Mouse (Mus musculus): ENCODE data around the gene Fam71b. TPM values are rescaled to one million over a fixed set of nuclear protein-coding genes. Genes with fewer than 3 reads are reported as not detected.

Gene Fam71b
- polyA plus RNA-seq, 1 experiment, result 1.2 TPM

DNA sequence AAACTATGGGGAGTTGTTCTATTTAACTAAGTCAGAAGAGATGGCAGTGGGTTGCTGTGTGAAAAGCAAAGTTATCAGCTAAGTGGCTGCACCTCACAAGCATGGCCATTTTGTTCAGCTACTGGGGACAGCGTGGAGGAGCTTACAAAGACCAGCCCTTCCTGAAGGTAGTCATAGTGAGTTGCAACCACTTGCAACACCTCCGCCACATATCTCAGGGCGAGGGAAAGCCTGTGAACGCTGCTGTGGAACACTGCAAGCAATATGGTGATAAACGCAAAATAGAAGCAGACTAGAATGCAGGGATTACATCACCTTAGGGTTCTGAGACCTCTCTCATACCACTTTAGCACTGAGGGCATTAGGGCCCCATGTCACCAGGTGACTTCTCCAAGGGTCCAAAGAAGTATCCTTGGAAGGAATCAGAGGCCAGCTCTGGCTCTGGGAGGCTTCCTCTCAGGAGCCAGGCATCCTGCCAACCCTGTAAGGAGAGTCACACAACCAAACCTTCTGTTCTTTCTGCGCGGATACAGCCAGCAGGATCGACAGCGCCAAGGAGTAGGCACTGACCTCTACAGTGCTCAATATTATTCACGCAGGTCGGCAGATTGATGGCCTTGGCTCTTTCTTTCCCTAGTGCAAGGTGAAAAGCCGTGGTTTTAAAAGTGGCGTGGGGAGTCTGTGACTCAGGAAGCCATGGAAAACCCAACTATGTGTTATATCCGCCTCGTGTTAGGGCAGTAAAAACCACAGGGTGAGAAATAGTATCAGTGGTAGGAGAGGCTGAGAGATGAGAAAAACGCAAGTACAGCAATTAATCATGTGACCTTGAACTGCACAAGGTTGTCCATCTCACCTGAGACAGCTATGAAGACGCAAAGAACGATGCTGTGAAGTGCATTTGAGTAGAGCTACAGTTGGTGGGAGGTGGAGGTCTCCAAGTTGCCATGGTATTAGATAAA lies 34.0 kb upstream of the Fam71b start:
- 49% methylated on average over 18 of the region's 18 CpGs for WGBS
- peaks cover 4% of the 10 kb centered on the region; the same call in 1 of the 2 replicates for H3K4me1 ChIP-seq (ENCODE audit: control insufficient read depth, insufficient read depth, insufficient read length)
- 0 out of 2 replicates have a peak overlapping the region, but pooled peaks have one; percentile 1 for H3K27ac ChIP-seq (ENCODE audit: insufficient read depth, low read length)
- H3K4me3 ChIP-seq (ENCODE audit: extremely low read depth, insufficient read depth, insufficient read length), result no peak overlapping the region
- H3K36me3 ChIP-seq (ENCODE audit: control insufficient read depth, insufficient read depth, low read length), result no peaks in the 10 kb centered on the region
- no peak for DNase-seq (ENCODE audit: low read depth in 1 of 2, low spot score in 2 of 2)
- H3K27me3 ChIP-seq (ENCODE audit: control insufficient read depth, insufficient read depth, low read length), result no peaks in the 10 kb centered on the region
- no peak for TF ChIP-seq CTCF (IDR thresholded peaks at IDR 0.05; ENCODE audit: extremely low read depth, insufficient read depth, insufficient read length, insufficient replicate concordance)
- no peak for TF ChIP-seq POLR2A (IDR thresholded peaks at IDR 0.05; ENCODE audit: low read depth, low read length)

DNA sequence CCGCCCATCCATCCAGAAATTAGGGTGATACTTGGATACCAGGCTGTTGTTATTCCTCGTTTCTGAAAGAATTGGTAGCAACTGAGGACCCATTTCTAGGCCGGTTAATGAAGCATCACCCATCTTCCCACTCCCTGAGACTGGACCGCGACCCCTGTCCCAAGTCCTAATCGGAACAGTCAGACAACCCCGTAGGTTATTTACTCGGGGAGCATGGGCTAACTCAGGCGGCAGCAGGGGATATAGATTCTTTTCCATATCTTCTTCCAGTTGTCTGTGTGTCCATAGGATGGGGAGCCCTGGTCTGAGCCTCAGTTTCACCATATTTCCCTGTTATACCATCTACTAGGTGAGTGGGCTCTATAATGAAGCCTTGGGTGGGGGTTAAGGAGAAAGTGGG lies 32.5 kb upstream of the Fam71b start:
- no peak for DNase-seq (ENCODE audit: low read depth in 1 of 2, low spot score in 2 of 2)
- Histone ChIP-seq H3K27me3 (ENCODE audit: control insufficient read depth, insufficient read depth, low read length) (no peaks in the 10 kb centered on the region), H3K4me1 (ENCODE audit: control insufficient read depth, insufficient read depth, insufficient read length) (peaks cover 4% of the 10 kb centered on the region; the same call in 1 of the 2 replicates), H3K27ac (ENCODE audit: insufficient read depth, low read length) (no peak overlapping the region), H3K4me3 (ENCODE audit: extremely low read depth, insufficient read depth, insufficient read length) (no peak overlapping the region), H3K36me3 (ENCODE audit: control insufficient read depth, insufficient read depth, low read length) (no peaks in the 10 kb centered on the region)
- WGBS, result 96% methylated on average over 9 of the region's 9 CpGs
- TF ChIP-seq POLR2A (IDR thresholded peaks at IDR 0.05; ENCODE audit: low read depth, low read length), result no peak
- no peak for TF ChIP-seq CTCF (IDR thresholded peaks at IDR 0.05; ENCODE audit: extremely low read depth, insufficient read depth, insufficient read length, insufficient replicate concordance)

DNA sequence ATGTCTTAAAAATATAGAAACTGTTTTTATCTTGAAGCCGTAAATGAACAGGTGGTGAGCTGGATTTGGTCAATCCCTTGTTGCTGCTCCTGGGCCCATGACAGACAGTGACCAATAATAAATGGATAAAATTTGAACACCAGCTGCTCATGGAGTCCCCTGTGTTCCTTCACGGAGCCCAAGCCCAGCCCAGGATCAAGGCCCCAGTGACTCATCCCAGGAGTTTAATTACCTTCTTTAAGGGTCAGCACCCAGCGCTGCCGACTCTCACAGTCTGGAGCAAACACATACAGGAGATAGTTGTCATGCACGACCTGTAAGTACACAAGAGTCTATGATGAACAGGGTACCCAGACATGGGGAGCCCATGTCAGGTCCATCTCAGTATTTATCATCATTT lies 30.6 kb upstream of the Fam71b start:
- Histone ChIP-seq H3K27me3 (ENCODE audit: control insufficient read depth, insufficient read depth, low read length) (no peaks in the 10 kb centered on the region), H3K27ac (ENCODE audit: insufficient read depth, low read length) (no peak overlapping the region), H3K4me3 (ENCODE audit: extremely low read depth, insufficient read depth, insufficient read length) (no peak overlapping the region), H3K36me3 (ENCODE audit: control insufficient read depth, insufficient read depth, low read length) (no peaks in the 10 kb centered on the region), H3K4me1 (ENCODE audit: control insufficient read depth, insufficient read depth, insufficient read length) (peaks cover 4% of the 10 kb centered on the region; the same call in 1 of the 2 replicates)
- 93% methylated on average over 5 of the region's 5 CpGs for WGBS
- TF ChIP-seq CTCF (IDR thresholded peaks at IDR 0.05; ENCODE audit: extremely low read depth, insufficient read depth, insufficient read length, insufficient replicate concordance) (no peak), POLR2A (IDR thresholded peaks at IDR 0.05; ENCODE audit: low read depth, low read length) (no peak)
- DNase-seq (ENCODE audit: low read depth in 1 of 2, low spot score in 2 of 2), result no peak

DNA sequence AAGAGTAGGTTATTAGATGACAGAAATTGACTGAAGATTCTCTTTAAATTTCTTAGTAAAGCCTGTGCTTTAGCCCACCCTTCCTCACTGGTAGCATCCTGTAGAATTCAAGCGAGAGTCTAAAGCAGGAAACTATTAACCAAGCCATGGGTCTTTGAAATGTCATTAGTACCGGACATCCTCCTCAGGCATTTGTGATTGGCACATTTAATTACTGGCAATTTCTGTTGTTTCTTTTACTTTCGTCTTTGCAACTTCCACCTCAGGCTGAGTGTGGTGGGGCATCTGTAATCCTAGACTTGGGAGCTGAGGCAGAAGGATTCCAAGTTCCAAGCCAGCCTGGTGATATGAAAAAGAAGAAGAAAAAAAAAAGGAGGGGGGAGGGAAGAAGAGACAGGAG lies 30.0 kb upstream of the Fam71b start:
- peaks cover 7% of the 10 kb centered on the region; the same call in 1 of the 2 replicates for H3K4me1 ChIP-seq (ENCODE audit: control insufficient read depth, insufficient read depth, insufficient read length)
- H3K36me3 ChIP-seq (ENCODE audit: control insufficient read depth, insufficient read depth, low read length), result no peaks in the 10 kb centered on the region
- no peaks in the 10 kb centered on the region for H3K27me3 ChIP-seq (ENCODE audit: control insufficient read depth, insufficient read depth, low read length)
- H3K27ac ChIP-seq (ENCODE audit: insufficient read depth, low read length), result no peak overlapping the region
- no peak for DNase-seq (ENCODE audit: low read depth in 1 of 2, low spot score in 2 of 2)
- WGBS, result 48% methylated on average over 3 of the region's 3 CpGs
- no peak for TF ChIP-seq CTCF (IDR thresholded peaks at IDR 0.05; ENCODE audit: extremely low read depth, insufficient read depth, insufficient read length, insufficient replicate concordance)
- no peak overlapping the region for H3K4me3 ChIP-seq (ENCODE audit: extremely low read depth, insufficient read depth, insufficient read length)

DNA sequence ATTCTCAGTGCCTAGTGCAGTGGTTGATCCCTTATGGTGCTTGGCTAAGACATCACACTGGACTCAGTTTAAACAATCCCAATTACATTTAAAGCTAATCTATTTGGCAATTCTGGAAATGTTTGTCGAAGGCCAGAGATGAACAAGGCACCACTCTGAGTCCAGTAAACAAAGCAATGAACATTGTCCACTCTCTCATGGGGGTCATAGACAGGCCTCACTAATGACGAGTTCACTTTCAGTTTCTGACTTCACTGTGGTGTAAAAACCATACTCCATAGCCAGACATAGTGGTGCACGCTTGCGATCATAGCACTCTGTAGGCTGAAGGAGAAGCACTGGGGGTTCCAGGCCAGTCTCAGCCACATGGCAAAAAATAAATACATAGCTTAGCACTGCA lies 25.9 kb upstream of the Fam71b start:
- Histone ChIP-seq H3K4me1 (ENCODE audit: control insufficient read depth, insufficient read depth, insufficient read length) (peaks cover 26% of the 10 kb centered on the region; the same call in 1 of the 2 replicates), H3K4me3 (ENCODE audit: extremely low read depth, insufficient read depth, insufficient read length) (no peak overlapping the region), H3K27ac (ENCODE audit: insufficient read depth, low read length) (no peak overlapping the region), H3K36me3 (ENCODE audit: control insufficient read depth, insufficient read depth, low read length) (no peaks in the 10 kb centered on the region), H3K27me3 (ENCODE audit: control insufficient read depth, insufficient read depth, low read length) (no peaks in the 10 kb centered on the region)
- TF ChIP-seq POLR2A (IDR thresholded peaks at IDR 0.05; ENCODE audit: low read depth, low read length) (no peak), CTCF (IDR thresholded peaks at IDR 0.05; ENCODE audit: extremely low read depth, insufficient read depth, insufficient read length, insufficient replicate concordance) (no peak)
- 55% methylated on average over 4 of the region's 4 CpGs for WGBS
- no peak for DNase-seq (ENCODE audit: low read depth in 1 of 2, low spot score in 2 of 2)

DNA sequence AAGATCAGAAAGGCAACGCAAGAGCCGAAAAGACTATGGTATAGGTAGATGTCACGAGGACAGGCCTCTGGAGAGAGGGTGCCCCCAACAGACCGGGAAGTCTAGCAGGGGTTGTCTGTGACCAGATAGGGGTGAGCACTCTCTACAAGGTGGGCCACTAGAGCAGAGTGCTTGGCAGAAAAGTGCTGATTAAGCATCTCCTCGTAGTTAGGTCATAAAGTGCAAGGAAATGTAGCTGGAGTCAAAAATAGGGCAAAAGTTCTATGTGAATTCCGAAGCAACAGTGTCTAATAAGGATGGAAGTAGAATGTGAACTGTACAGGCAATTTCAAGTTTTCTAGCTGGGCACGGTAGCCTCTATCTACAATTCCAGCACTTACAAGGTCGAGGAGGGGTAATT lies 25.1 kb upstream of the Fam71b start:
- no peak for DNase-seq (ENCODE audit: low read depth in 1 of 2, low spot score in 2 of 2)
- TF ChIP-seq CTCF (IDR thresholded peaks at IDR 0.05; ENCODE audit: extremely low read depth, insufficient read depth, insufficient read length, insufficient replicate concordance) (no peak), POLR2A (IDR thresholded peaks at IDR 0.05; ENCODE audit: low read depth, low read length) (no peak)
- 82% methylated on average over 8 of the region's 8 CpGs for WGBS
- Histone ChIP-seq H3K27ac (ENCODE audit: insufficient read depth, low read length) (no peak overlapping the region), H3K36me3 (ENCODE audit: control insufficient read depth, insufficient read depth, low read length) (no peaks in the 10 kb centered on the region), H3K4me1 (ENCODE audit: control insufficient read depth, insufficient read depth, insufficient read length) (peaks cover 26% of the 10 kb centered on the region; the same call in 1 of the 2 replicates), H3K4me3 (ENCODE audit: extremely low read depth, insufficient read depth, insufficient read length) (no peak overlapping the region), H3K27me3 (ENCODE audit: control insufficient read depth, insufficient read depth, low read length) (no peaks in the 10 kb centered on the region)
